Mouse (Mus musculus) frontal cortex, postnatal 36 days (tissue): ENCODE results near the gene Hoxd13.

Experiments used
- DNase-seq, 2 experiments: peaks; one replicate each; pipeline ENCODE4 v3.0.0; 2022; ENCODE audit warnings: low spot score in 2 of 2

Gene Hoxd13

DNA sequence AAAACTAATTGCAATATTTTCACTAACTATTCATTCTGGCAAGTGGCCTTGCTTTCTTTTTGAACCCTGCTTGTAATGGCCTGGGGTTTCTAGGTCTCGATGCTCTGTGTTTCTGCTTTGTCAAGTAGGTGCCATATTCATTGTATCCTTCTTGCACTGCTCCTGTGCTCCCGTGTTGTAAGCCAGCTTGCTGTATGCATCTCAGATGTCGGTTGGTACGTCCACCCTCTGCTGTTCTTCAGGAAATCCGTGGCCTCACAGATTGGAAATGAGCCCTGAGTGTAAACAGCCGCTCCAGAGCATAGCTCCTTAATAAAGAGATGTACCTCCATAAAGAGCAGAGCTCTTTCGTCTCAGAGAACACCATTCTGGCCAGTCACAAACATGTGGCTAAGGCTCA lies 39.5 kb downstream of the Hoxd13 start:
- DNase-seq: no peak

DNA sequence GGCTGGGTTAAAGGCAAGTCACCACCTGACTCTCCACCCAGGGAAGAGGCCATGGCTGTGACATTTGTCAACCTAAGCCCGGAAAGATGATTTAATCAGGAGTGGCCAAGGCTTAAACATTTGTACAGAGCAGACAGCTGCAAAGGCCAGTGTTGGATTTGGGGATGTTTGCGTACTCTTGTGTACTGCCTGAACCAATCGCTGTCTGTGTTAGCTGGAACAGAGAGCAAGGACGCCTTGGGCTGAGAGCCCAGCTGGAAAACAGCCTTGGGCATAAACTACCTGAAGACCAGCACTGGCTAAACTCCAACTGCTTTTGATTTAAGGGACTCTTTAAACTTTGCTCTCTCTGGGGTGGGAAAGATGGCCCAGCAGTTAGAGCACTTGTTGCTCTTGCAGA lies 40.6 kb downstream of the Hoxd13 start:
- no peak for DNase-seq

GRCm38 (mm10) chr2:74709465-74710419 lies 41.6 kb downstream of the Hoxd13 start:
- DNase-seq: no peak

GRCm38 (mm10) chr2:74710929-74711543 lies 42.9 kb downstream of the Hoxd13 start:
- no peak for DNase-seq

DNA sequence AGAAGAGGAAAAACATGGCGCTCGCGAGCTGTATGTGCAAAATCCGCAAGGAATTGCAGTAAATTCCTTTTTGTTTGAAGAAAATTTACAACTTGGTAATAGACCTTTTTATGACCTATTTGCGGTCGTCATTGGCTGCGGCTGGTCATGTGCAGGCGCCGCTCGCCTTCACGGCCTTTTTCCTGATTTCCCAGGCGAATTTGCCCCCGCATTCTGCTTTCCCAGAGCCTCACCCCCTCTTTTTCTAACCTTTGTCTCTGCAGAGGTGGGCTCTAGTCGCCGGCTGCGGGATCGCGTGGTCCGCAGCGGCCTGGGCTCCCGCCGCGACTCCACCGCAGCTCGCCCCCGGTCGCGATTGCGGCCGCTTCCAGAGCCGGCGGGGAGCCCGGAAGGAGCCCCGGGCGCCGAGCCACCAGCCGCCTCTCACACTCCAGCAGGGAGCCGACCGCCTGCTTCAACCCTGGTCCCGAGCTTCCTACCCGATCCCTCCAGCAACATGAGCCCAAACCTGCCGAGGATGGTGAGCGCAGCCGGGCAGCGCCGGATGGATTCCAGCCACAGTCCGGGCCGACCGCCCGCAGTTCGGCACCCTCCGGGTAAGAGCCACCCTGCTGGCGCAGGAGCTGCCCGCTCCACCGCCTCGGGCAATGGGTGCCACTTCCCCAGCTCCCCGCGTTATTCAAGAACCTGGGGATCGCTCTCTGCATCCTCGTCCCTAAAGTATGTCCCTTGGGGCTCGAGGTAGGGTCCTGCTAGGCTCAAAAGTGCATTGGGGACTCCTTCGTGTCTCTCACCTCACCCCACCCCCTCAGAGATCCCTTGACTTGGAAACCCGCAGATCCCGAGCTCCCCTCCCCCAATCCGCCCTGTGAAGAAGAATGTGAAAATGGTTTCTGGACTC lies 43.9 kb downstream of the Hoxd13 start, which contains the start of the genes Hoxd3 and Hoxd4:
TSS of gene Hoxd3 (plus strand) at position 207 of the 901 bp plus-strand sequence.
TSS of gene Hoxd4 (plus strand) at position 209 of the 901 bp plus-strand sequence.
- DNase-seq: no peak

DNA sequence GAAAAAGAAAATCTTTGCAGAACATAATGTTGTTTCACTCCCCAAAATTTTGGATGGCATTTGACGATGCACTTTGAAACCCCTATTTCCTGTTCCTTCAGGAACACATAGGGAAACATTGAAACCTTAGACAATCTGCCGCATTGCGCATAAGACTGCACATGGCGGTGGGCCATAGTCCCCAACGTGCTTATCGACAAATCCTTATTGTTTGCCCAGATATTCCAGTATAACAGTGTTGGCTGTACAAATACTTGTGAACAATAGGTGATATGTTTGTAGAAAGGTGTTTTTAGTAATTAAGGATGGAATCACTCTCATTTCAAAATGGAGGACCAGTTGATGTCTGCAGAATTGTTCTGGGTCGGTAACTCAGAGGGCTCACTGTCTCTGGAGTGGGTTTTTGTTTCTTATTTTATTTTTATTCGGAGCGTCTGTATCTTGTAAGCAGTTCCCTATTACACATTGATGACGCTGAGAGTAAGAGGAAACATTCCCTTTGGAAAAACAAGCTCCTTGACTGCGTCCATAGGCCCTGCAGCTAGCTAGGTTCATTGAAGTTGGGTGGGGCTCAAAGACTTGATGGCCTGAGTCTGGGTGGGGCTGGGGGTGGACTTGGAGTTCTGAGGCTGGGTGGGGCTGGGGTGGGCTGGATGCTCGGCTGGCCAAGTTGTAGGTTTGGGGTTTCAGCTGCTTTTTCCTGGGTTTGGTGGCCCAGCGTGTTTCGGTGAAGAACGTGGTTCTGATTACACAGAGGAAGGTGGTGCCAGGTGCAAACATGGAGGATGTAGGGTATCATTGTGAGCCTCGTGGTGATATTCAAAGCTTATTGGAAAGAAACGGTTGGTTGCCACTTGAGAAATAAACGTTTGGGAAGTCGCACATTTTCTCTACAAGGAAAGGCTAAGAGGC lies 45.4 kb downstream of the Hoxd13 start:
- DNase-seq: no peak

DNA sequence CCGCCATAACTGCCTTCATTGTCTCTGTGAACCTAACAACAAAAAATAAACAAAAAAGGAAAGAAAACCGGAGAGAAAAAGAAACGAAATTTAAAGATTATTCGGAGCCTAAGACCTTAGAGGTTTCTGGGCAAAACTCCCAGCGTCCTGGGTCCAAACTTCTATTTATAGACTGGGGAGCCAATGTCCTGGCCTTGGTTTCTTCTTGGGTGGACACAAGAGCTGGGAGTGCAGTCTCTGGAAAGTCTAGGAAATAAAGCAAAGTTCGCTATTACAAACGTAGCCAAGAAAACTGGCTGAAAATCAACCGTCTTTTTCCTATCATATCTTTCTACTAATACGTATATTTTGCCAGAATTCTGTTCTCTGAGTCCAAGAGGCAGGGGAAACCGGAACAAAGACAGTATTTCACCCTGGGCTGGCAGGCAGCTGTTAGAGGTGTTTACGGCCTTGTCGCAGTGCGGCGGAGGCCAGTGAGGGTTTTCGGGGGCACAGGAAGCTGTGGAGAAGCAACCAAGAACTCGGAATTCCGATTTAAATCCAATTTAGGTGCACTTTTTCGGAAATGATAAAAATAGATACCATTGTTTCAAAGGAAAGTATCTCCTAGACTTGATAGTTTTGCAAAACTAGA lies 46.2 kb downstream of the Hoxd13 start:
- DNase-seq: no peak

GRCm38 (mm10) chr2:74714881-74715280 lies 46.8 kb downstream of the Hoxd13 start:
- DNase-seq: no peak

GRCm38 (mm10) chr2:74715504-74716241 lies 47.6 kb downstream of the Hoxd13 start:
- peak; percentile 72 to 76 for DNase-seq

DNA sequence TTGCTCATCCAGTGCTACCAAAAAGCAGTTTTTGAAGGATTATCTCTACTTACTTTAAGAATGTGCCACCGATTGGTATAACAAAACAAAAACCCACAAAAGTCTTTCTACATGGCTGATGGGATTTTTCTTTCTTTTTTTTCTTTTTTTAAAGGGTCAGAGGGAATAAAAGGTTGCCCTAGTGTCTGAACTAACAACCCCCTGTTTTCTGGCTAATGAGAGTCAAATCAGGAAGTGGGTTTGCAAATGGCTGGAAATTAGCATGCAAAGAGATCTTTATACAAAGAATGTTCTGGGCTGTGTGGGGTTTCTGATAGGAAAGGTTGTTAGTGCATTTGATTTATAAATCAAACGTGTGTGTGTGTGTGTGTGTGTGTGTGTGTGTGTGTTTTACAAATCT lies 52.3 kb downstream of the Hoxd13 start:
- DNase-seq: no peak

- no peak for DNase-seq
Observed at GRCm38 (mm10) chr2:74720955-74721491, 52.9 kb downstream of the Hoxd13 start.
